Mouse (Mus musculus): ENCODE data around the gene Gdpgp1.

GRCm38 (mm10) chr7:80230196-80230595, 2.5 kb upstream of the Gdpgp1 start:
- TF ChIP-seq GATA1 (IDR thresholded peaks at IDR 0.05; ENCODE audit: borderline replicate concordance, low read length) (no peak), FLI1 (IDR thresholded peaks at IDR 0.05; ENCODE audit: low read length) (no peak)
